Mouse (Mus musculus) urinary bladder, adult 2 months (tissue): ENCODE measurements around the gene Nup107. TPM values are rescaled to one million over a fixed set of nuclear protein-coding genes. Genes with fewer than 3 reads are reported as not detected.
"Not testable (repeated sequence)": the region's sequence is repeated elsewhere in the genome, so short reads cannot be mapped to it uniquely, and the experiment has no call there.

Source experiments
- DNase-seq: peaks from one replicate; pipeline ENCODE4 v3.0.0; 2022; ENCODE audit warnings: low spot score
- polyA plus RNA-seq: library from polyadenylated mRNA; depleted of rRNA; stranded (reverse); fragments of >200 nt; gene quantifications from 2 replicates; pipeline ENCODE4 v1.2.3, GENCODE M21; 2012

The Nup107 gene
- polyA plus RNA-seq, 1 experiment: 17.5 TPM

GRCm38 (mm10) chr10:117763588-117764190 lies 28.8 kb downstream of the Nup107 start:
- no peak for DNase-seq

- no peak for DNase-seq
These were observed 29.5 kb downstream of the Nup107 start for GRCm38 (mm10) chr10:117762966-117763365.

DNA sequence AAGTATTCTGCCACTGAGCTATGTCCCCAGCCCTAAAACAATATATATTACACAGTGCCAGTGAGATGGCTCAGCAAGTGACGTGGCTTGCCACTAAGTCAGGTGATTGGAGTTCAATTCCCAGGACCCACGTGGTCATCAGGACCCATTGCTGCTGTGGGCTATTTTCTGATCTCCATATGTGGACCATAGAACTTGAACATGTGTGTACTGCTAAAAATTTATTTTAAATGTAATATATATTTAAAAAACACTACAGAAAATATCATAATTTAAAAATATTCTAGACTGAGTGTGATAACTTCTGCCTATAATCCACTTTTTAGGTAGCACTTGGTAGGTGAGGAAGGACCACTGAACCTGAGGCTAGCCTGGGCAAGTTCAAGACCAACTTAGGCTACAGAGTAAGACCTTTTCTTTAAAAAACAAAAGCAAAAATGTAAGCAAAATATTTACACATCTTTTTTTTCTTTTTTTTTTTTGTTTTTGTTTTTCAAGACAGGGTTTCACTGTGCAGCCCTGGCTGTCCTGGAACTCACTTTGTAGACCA lies 30.1 kb downstream of the Nup107 start:
- no peak for DNase-seq

DNA sequence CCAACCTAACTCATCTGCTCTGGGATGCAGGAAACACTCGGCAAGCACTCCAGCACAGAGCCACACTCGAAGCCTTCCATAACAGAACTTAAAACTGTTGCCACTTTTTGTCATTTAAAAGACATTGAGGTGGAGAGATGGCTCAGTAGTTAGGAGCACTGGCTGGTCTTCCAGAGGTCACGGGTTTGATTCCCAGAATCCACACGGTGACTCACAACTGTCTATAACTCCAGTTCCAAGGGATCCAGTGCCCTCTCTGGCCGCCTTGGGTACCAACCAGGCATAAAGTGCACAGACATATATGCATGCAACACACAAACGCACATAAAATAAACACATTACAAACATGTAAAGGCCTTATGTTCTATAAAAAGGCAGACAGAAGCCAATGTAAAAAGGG lies 31.0 kb downstream of the Nup107 start:
- DNase-seq: no peak

GRCm38 (mm10) chr10:117760831-117761335 lies 31.6 kb downstream of the Nup107 start:
- DNase-seq: no peak

- DNase-seq: no peak
These were observed 32.5 kb downstream of the Nup107 start for GRCm38 (mm10) chr10:117759844-117760630.

- no peak for DNase-seq
These were observed 33.5 kb downstream of the Nup107 start for GRCm38 (mm10) chr10:117758749-117759727.

GRCm38 (mm10) chr10:117758344-117758743 lies 34.2 kb downstream of the Nup107 start:
- not testable (repeated sequence) for DNase-seq

DNA sequence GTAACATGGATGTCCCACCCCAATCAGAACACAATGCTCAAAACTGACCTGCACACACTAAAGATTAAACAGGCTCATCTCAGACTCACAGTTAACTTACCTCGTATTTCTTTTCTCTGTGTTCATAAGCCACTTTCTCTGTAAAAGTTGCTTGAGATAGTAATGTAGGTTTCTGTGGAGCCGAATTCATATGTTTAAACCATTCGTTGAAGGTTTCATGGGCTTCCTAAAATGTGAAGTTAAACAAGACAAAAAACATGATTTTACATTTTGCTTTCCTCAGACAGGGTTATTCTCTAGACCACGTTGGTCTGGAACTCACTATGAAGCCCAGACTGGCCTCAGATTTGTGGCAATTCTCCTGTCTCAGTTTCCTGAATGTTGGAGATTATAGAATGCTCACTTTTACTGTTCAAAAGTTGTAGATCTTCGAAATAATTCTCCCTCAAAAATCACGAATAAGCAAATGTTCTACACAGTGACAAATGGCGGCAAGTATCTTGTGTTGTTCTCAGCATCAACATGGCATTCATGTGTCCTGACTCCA lies 34.6 kb downstream of the Nup107 start:
- DNase-seq: no peak

DNA sequence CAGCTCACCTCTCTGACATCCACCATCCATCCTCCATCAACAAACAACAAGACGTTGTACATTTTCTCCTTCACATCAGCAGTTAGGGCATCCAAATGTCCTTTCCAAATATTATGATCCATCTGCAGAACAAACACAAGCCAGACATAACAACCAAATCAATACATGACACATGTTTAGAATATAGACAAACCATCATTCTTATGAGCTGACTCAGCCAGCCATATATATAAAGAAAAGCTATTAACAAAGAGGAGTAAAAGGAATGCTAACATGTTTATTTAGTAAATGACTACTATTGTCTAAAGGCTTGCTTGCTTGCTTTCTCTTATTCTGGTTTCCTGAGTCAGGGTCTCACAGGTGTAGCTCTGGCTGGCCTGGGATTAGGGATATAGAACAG lies 35.2 kb downstream of the Nup107 start:
- no peak for DNase-seq

GRCm38 (mm10) chr10:117756784-117757183 lies 35.7 kb downstream of the Nup107 start:
- no peak for DNase-seq

- DNase-seq: no peak
These were observed 36.6 kb downstream of the Nup107 start for GRCm38 (mm10) chr10:117755799-117756467.

DNA sequence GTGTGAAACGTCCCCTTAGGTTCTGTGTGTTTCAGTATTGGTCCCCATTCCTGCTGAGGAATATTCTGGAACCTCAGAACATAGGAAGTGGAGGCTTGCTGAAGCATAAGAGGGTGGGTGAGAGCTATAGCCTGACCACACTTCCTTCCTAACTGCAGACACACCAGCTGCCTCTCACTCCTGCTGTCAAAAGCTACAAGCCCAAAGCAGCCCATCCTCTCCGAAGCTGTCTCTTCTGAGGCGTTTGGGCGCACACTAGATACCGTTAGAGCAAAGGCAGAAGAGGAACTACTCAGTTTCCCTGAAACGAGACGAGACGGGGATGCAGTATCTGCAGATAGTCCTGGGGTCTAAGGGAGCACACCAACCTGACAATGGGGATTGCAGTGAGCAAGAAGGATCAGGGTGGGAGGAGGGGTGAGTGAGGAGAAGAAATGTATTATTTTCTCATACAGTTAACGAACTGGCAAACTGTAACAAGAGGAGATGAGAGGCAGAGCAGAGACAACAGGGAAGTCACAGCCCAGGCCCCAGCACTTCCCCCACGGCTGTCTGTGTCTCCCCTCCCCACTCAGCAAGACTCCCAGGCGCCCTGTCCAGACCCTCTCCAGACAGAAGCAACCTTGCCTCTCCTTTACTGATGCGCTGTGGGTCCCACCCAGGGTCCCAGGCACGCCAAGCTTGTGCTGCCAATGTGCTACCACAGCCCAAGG lies 37.3 kb downstream of the Nup107 start:
- DNase-seq: no peak

DNA sequence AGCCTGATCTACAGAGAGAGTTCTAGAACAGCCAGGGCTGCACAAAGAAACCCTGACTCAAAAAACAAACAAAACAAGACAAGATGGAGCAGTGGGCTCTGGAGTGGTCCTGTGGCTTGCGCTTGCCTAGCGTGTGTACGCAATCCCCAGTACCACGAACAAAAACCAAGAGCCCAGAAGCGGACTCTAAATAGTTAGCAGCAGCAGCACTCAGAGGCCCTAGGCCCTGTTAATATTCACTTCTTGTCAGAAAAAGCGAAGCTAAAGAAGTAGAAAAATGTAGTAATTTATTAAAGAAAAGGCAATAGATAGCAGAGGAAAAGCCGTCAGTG lies 37.9 kb downstream of the Nup107 start:
- DNase-seq: no peak

DNA sequence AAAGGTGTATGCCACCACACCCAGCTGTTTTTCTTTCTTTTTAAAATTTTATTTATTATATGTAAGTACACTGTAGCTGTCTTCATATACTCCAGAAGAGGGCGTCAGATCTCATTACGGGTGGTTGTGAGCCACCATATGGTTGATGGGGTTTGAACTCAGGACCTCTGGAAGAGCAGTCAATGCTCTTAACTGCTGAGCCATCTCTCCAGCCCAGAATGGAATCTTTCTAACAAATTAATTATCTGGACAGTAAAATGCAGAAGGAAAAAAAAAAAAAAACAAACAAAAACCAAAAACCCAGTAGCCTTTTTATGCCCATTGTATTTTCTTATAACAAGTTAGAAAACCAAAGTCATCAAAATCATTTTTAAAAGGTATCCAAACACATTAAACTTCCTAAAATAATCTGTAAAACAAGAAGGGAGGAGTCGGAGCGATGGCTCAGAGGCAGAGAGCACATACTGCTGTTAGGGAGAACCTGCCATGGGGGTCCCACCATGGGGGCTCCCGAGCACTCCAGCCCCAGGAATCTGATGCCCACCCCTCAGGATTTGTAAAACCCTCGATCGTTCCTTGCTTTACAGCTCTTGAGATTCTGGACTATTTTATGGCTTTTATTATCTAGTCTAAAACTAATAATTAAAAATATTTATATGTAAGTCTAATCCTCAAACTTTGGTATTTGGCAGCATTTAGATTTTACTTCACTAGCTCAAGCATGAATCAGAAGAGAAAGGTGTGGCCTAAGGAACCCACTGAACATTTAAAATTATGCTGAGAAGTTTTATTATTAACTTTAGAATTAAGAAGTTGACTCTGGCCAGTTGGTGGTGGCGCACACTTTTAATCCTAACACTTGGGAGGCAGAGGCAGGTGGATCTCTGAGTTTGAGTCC lies 38.5 kb downstream of the Nup107 start:
- DNase-seq: no peak

GRCm38 (mm10) chr10:117752851-117753647 lies 39.5 kb downstream of the Nup107 start:
- no peak for DNase-seq

- no peak for DNase-seq
These were observed 40.1 kb downstream of the Nup107 start for GRCm38 (mm10) chr10:117752304-117752821.

- DNase-seq: no peak
These were observed 40.8 kb downstream of the Nup107 start for GRCm38 (mm10) chr10:117751744-117752143.
